Mouse (Mus musculus): ENCODE data around the gene Ntm.

Gene Ntm

GRCm38 (mm10) chr9:29962978-29963377 is at the start of gene Ntm:
Gene Ntm, minus strand, starts transcription at chr9:29963141.
- DNase-seq (ENCODE audit: low read depth in 2 of 2, low spot score in 2 of 2) = no peak

- DNase-seq (ENCODE audit: low read depth in 2 of 2, low spot score in 2 of 2) = no peak
Measured at GRCm38 (mm10) chr9:30005701-30006100, 42.8 kb upstream of the Ntm start.

- no peak for DNase-seq (ENCODE audit: low read depth in 2 of 2, low spot score in 2 of 2)
Measured at GRCm38 (mm10) chr9:30003612-30004011, 40.7 kb upstream of the Ntm start.

- no peak for DNase-seq (ENCODE audit: low read depth in 2 of 2, low spot score in 2 of 2)
Measured at GRCm38 (mm10) chr9:29981177-29981915, 18.4 kb upstream of the Ntm start.

GRCm38 (mm10) chr9:29961954-29962867 is 730 bp downstream of the Ntm start:
- no peak for DNase-seq (ENCODE audit: low read depth in 2 of 2, low spot score in 2 of 2)

- DNase-seq (ENCODE audit: low read depth in 2 of 2, low spot score in 2 of 2) = no peak
Measured at GRCm38 (mm10) chr9:29961512-29961911, 1.4 kb downstream of the Ntm start.

- DNase-seq (ENCODE audit: low read depth in 2 of 2, low spot score in 2 of 2) = no peak
Measured at GRCm38 (mm10) chr9:29960741-29961140, 2.2 kb downstream of the Ntm start.

- no peak for DNase-seq (ENCODE audit: low read depth in 2 of 2, low spot score in 2 of 2)
Measured at GRCm38 (mm10) chr9:29960236-29960635, 2.7 kb downstream of the Ntm start.

- DNase-seq (ENCODE audit: low read depth in 2 of 2, low spot score in 2 of 2) = no peak
Measured at GRCm38 (mm10) chr9:29956936-29957335, 6.0 kb downstream of the Ntm start.

- no peak for DNase-seq (ENCODE audit: low read depth in 2 of 2, low spot score in 2 of 2)
Measured at GRCm38 (mm10) chr9:29954031-29954430, 8.9 kb downstream of the Ntm start.

- DNase-seq (ENCODE audit: low read depth in 2 of 2, low spot score in 2 of 2) = no peak
Measured at GRCm38 (mm10) chr9:29949041-29949440, 13.9 kb downstream of the Ntm start.

- DNase-seq (ENCODE audit: low read depth in 2 of 2, low spot score in 2 of 2) = no peak
Measured at GRCm38 (mm10) chr9:29943209-29944070, 19.5 kb downstream of the Ntm start.

- DNase-seq (ENCODE audit: low read depth in 2 of 2, low spot score in 2 of 2) = no peak
Measured at GRCm38 (mm10) chr9:29942183-29942952, 20.6 kb downstream of the Ntm start.

- DNase-seq (ENCODE audit: low read depth in 2 of 2, low spot score in 2 of 2) = no peak
Measured at GRCm38 (mm10) chr9:29939517-29940034, 23.4 kb downstream of the Ntm start.

GRCm38 (mm10) chr9:29928796-29929195 is 34.1 kb downstream of the Ntm start:
- no peak for DNase-seq (ENCODE audit: low read depth in 2 of 2, low spot score in 2 of 2)

- DNase-seq (ENCODE audit: low read depth in 2 of 2, low spot score in 2 of 2) = no peak
Measured at GRCm38 (mm10) chr9:29925382-29925781, 37.6 kb downstream of the Ntm start.

GRCm38 (mm10) chr9:29898406-29899054 is 64.4 kb downstream of the Ntm start:
- DNase-seq (ENCODE audit: low read depth in 2 of 2, low spot score in 2 of 2) = no peak

- DNase-seq (ENCODE audit: low read depth in 2 of 2, low spot score in 2 of 2) = no peak
Measured at GRCm38 (mm10) chr9:29897448-29897847, 65.5 kb downstream of the Ntm start.

GRCm38 (mm10) chr9:29892792-29893191 is 70.1 kb downstream of the Ntm start:
- no peak for DNase-seq (ENCODE audit: low read depth in 2 of 2, low spot score in 2 of 2)

- DNase-seq (ENCODE audit: low read depth in 2 of 2, low spot score in 2 of 2) = no peak
Measured at GRCm38 (mm10) chr9:29888712-29889111, 74.2 kb downstream of the Ntm start.
